Mouse (Mus musculus) kidney, adult 2 months (tissue): ENCODE results near the gene 5730522E02Rik.

Experiments used
- CTCF ChIP-seq: fragments of 200-500 bp; conservative IDR thresholded peaks from 2 replicates; pipeline ENCODE4 v1.5.1; 2011; ENCODE audit warnings: low read depth, mild to moderate bottlenecking, control low read depth, low read length, moderate library complexity, mixed read lengths; ENCODE audit not compliant: insufficient read depth, insufficient read length
- POLR2A ChIP-seq: fragments of 200-500 bp; IDR thresholded peaks from one replicate; pipeline ENCODE4 v1.6.1; 2011; ENCODE audit warnings: low read depth, low read length, control low read depth

DNA sequence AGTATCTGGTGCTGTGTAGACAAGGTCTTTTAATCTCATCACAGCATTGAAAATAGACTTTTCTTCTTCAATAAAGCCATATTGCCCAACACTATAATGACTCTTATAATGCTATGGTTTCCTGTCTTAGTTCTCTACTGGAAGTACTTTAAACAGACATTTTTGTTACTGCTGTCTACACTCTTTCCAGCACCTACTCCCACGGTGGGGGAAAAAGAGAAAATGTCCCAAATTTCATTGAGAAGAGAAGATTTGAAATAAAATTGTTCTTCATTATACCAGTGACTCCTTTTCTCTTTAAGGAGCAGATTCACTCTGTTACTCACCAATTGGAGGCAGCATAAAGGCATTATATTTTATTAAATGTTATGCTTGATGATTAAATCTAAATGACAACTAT is 72.5 kb downstream of the 5730522E02Rik start:
- TF ChIP-seq POLR2A, result no peak
- TF ChIP-seq CTCF, result no peak
